Mouse (Mus musculus) bone marrow, adult 2 months (tissue): Measurements from ENCODE around the gene Ninj2. TPM values are rescaled to one million over a fixed set of nuclear protein-coding genes. Genes with fewer than 3 reads are reported as not detected.
A peak's percentile ranks its signal among the peaks of the same experiment; 100 is the strongest.

ENCODE experiments used
- H3K27ac ChIP-seq: fragments of 200-500 bp; 2 replicates; pipeline ENCODE4 v1.5.1; 2012; ENCODE audit warnings: low read depth, mild to moderate bottlenecking, control low read depth, inconsistent platforms, low read length; ENCODE audit not compliant: control insufficient read depth, poor library complexity, insufficient read depth
- H3K4me1 ChIP-seq: fragments of 200-500 bp; 2 replicates; pipeline ENCODE4 v1.6.1; 2011; ENCODE audit warnings: low read length; ENCODE audit not compliant: control insufficient read depth, insufficient read depth
- H3K4me3 ChIP-seq: fragments of 200-500 bp; replicated peaks from 2 replicates; pipeline ENCODE3; 2011; ENCODE audit warnings: mild to moderate bottlenecking, low read depth, low read length, control low read depth; ENCODE audit not compliant: control insufficient read depth
- CTCF ChIP-seq: fragments of 200-500 bp; IDR thresholded peaks from 2 replicates; pipeline ENCODE4 v1.5.1; 2011; ENCODE audit warnings: low read length, control low read depth; ENCODE audit not compliant: control insufficient read depth, insufficient read depth
- POLR2A ChIP-seq: fragments of 200-500 bp; IDR thresholded peaks from 2 replicates; pipeline ENCODE4 v1.6.1; 2011; ENCODE audit warnings: low read depth, mild to moderate bottlenecking, control low read depth, low read length, borderline replicate concordance; ENCODE audit not compliant: control insufficient read depth
- WGBS: fragments of 180-500 bp; shearing (Covaris S2); methylation state at CpG from one replicate; pipeline ENCODE4 v1.1.7; 2018; 5-methylcytosine and 5-hydroxymethylcytosine counted together
- polyA plus RNA-seq: library from polyadenylated mRNA; stranded (reverse); fragments of >200 nt; gene quantifications from 2 replicates; pipeline ENCODE4 v1.2.4, GENCODE M21; 2011; ENCODE audit warnings: low replicate concordance; ENCODE audit not compliant: missing spikeins, insufficient read depth, insufficient read length

The Ninj2 gene
- polyA plus RNA-seq, 1 experiment = not detected

DNA sequence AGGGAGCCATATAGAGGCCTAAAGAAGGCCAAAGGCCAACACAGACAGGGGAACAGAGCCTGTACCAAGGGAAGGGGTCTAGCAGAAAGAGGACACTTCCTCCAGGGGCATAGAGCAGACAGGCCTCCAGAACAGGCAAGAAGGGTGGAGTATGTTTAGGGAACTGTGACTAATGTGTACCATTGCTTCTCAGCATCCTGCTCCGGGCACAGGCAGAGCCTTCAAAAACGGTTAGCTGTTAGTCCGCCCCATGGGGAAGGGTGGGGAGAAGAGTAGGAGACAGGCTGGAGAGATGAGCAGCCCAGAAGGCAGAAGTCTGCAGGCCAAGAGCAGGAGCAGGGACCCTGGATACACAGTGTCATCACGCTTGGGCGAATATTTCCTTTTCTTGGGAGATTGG is 96.1 kb downstream of the Ninj2 start:
- TF ChIP-seq CTCF = no peak
- no peak for TF ChIP-seq POLR2A
- 76% methylated on average over 5 of the region's 5 CpGs for WGBS
- no peak overlapping the region for H3K4me3 ChIP-seq
- no peaks in the 10 kb centered on the region for H3K4me1 ChIP-seq
- no peak overlapping the region for H3K27ac ChIP-seq

DNA sequence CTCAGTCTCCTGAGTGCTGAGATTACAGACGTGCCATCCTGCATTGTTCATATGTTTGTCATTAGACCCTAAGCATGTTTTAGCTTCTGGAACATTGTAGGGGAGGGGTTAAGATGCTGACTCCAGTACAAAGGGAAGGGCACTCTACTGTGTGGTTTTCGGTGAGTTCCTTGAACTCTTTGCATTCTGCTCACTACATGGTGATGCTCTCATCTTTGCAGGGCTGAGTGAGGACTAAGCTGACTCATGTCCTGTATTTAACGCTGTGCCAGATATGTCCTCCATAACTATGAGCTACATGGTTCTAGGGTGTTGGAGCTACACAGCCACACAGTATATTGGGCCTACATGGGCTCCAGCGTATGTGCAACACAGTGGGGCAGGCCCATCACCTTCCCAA is 97.2 kb downstream of the Ninj2 start:
- no peaks in the 10 kb centered on the region for H3K4me1 ChIP-seq
- H3K27ac ChIP-seq = no peak overlapping the region
- no peak overlapping the region for H3K4me3 ChIP-seq
- TF ChIP-seq POLR2A = no peak
- no peak for TF ChIP-seq CTCF
- WGBS = 57% methylated on average over 4 of the region's 4 CpGs

DNA sequence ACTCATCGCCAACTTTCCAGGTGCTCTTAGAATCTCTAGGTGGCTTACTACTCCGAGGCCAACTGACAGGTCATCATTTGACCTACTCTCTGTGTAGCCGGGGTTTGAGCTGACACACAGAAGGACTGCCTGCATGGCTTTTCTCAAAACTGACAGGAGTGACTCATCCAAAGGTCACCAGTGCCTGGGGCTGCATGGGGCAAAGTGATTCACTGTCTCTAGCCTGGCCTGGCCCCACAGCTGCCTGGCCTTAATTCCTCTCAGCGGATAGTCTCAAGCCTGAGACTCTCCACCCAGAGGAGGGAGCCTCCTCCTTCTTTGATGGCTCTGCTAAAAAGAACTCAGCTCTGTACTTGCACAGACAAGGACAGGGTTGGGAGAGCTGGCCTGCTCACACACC is 97.8 kb downstream of the Ninj2 start:
- H3K4me3 ChIP-seq = no peak overlapping the region
- no peak for TF ChIP-seq POLR2A
- TF ChIP-seq CTCF = no peak
- no peaks in the 10 kb centered on the region for H3K4me1 ChIP-seq
- H3K27ac ChIP-seq = no peak overlapping the region
- 87% methylated on average over 4 of the region's 4 CpGs for WGBS

DNA sequence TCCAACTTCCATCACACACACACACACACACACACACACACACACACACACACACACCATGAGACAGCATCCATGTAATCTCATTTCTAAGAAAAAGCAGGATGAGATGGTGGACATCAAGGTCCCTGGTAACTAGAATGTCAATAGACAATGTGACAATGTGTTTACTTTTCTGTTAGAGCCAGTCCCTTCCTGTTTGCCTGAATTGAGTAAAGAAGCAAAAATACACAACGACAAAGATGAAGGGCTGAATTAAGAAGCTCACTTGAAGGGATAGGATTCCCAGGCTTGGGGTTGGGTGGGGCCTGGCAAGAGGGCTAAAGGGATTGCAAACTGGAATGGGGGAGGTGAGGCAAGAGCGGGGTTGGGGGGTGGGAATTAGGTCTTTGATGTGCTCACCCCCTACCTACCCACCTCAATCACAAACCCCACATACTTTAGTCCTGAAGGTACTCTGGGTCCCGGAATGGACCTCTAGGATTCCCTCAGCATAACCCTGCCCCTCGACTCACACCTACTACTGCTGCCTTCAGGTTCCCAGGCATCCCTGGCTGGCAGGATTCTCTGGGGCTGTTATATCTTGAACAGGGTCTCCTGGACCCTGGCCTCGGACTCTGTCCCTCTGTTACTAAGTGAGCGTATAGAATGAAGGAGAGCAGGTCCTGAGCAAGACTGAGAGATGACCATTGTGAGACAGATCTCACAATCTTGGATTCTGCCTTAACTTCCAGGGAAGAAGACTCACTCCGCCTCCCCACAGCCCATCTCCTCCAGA is 98.4 kb downstream of the Ninj2 start:
- H3K4me3 ChIP-seq = no peak overlapping the region
- TF ChIP-seq CTCF (no peak), POLR2A (no peak)
- no peak overlapping the region for H3K27ac ChIP-seq
- no peaks in the 10 kb centered on the region for H3K4me1 ChIP-seq
- 87% methylated on average over 7 of the region's 7 CpGs for WGBS

DNA sequence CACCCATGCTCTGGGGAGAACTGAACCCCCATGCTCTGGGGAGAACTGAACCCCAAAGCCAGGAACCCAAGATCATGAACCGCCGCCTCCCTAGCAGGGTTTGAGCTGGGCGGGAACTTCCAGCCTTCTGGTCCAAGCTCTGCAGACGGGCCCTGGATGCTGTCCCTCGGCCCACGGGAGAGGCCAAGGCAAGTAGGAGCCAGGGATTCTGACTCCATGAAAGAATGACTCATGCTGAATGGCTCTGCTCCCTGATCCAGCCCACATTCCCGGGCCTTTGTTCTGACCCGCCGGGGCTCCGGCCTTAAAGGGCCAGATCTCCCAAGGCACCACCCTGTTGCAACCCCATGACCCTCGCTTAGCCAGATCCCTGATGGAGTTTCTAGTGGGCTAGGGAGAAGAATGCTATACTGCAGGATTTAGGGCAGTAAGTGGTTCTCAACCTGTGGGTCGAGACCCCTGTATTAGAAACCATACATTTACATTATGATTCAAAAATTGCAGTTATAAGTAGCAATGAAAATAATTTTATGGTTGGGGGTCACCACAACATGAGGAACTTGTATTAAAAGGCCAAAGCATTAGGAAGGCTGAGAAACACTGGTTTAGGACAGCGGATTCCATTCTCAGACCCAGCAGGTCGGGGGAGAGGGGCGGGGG is 99.2 kb downstream of the Ninj2 start:
- H3K4me1 ChIP-seq = no peaks in the 10 kb centered on the region
- no peak for TF ChIP-seq POLR2A
- TF ChIP-seq CTCF = no peak
- no peak overlapping the region for H3K27ac ChIP-seq

DNA sequence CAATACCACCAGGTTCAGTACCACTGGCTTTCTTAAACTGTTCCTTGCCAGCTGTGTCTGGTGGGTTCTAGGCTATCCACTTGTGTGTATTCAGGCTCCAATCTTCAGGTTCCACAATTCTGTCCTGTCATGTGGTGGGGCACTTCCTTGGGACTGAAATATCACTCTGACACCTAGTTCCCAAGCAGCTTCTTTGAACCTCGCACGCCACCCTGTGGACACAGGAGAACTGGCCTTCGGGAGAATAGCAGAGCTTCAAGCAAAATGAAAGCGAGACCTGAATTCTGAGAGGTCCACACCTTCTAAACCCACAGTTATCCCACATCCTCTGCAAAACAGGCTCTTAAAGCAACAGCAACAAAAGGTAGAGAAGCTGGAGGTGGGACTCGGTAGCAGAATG is 100.0 kb downstream of the Ninj2 start:
- no peak overlapping the region for H3K4me3 ChIP-seq
- H3K27ac ChIP-seq = no peak overlapping the region

More for the DNA sequence above, 99.2 kb downstream of the Ninj2 start:
- H3K4me3 ChIP-seq = no peak overlapping the region
- WGBS = 79% methylated on average over 15 of the region's 15 CpGs

DNA sequence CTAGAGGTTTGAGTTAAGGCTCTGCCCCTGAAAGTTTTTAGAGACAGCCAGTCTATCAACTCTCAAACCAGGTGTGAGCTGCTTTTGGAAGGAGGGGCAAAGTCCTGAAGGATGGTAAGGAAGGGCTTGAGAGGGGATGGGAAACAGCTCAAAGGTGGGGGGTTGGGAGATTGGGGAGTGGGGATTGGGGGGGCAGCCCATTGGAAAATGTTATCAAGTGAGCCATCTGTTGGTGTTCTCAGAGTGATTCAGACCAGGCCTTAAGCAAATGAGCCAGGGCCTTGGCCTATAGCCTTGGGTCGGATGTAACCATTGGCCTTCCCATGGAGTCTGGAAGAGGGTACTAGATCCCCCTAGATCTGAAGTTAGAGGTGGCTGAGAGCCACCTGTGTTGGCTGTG is 100.6 kb downstream of the Ninj2 start:
- Histone ChIP-seq H3K27ac (no peak overlapping the region), H3K4me1 (no peaks in the 10 kb centered on the region; the same call in 1 of the 2 replicates), H3K4me3 (no peak overlapping the region)
- TF ChIP-seq POLR2A = no peak
- TF ChIP-seq CTCF = no peak
- 84% methylated on average over 1 of the region's 1 CpGs for WGBS

More for the DNA sequence above, 100.0 kb downstream of the Ninj2 start:
- under 1% methylated on average over 5 of the region's 5 CpGs for WGBS
- no peaks in the 10 kb centered on the region; the same call in 1 of the 2 replicates for H3K4me1 ChIP-seq
- TF ChIP-seq CTCF (peak; percentile 97), POLR2A (no peak)

DNA sequence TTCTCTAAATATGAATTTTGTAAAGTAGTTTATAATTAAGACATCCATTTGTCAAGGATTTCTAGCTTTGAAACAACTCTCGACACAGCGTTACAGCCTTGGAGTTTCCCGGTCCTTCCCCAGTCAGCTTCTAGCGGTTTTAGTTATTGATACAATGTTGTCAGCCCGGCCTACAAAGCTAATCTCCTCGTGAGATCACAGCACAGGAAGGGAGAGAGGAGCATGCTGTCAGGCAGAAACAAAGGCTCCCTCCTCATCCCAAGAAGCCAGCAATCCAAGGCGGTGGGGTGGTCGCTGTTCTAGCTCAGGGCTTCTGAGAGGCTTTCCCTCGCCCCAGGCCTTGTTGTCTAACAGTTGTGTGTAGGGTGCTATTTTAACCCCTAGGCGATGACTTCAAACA is 101.2 kb downstream of the Ninj2 start:
- H3K27ac ChIP-seq = no peak overlapping the region
- no peaks in the 10 kb centered on the region; the same call in 1 of the 2 replicates for H3K4me1 ChIP-seq
- TF ChIP-seq POLR2A = no peak
- no peak for TF ChIP-seq CTCF
- H3K4me3 ChIP-seq = no peak overlapping the region
- WGBS = 84% methylated on average over 10 of the region's 10 CpGs

DNA sequence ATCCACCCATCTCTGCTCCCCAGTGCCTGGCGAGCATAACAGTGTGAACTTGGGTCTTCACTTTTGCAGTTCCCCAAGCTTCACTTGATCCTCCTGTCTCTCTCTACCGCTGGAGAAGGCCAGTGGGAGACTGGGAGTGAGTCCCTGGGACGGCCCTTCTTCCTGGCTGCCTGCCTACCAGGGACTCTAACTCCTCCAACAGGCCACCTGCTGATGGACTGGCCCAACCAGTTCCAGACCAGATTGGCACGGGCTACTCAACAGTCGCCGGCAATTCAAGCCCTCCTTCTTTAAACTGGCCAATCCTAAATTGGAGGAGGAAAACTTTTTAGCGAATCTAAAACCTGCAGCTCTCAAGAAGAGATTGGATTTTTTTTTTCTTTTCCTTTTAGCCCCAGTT is 101.8 kb downstream of the Ninj2 start:
- 85% methylated on average over 7 of the region's 7 CpGs for WGBS
- Histone ChIP-seq H3K4me3 (no peak overlapping the region), H3K4me1 (no peaks in the 10 kb centered on the region; the same call in 1 of the 2 replicates), H3K27ac (no peak overlapping the region)
- TF ChIP-seq CTCF (no peak), POLR2A (no peak)
